Mouse (Mus musculus): Measurements from ENCODE around the gene Ip6k2.

Ip6k2 gene

GRCm38 (mm10) chr9:108815557-108815956 lies 32.0 kb downstream of the Ip6k2 start:
- no peak for DNase-seq (ENCODE audit: extremely low read depth, insufficient read length, low spot score)

- DNase-seq (ENCODE audit: extremely low read depth, insufficient read length, low spot score), result no peak
These were observed 35.9 kb downstream of the Ip6k2 start for GRCm38 (mm10) chr9:108819495-108819894.

- DNase-seq (ENCODE audit: extremely low read depth, insufficient read length, low spot score), result no peak
These were observed 36.5 kb downstream of the Ip6k2 start for GRCm38 (mm10) chr9:108820077-108820476.

- DNase-seq (ENCODE audit: extremely low read depth, insufficient read length, low spot score), result no peak
These were observed 40.6 kb downstream of the Ip6k2 start for GRCm38 (mm10) chr9:108824144-108824685.

GRCm38 (mm10) chr9:108824755-108825413 lies 41.3 kb downstream of the Ip6k2 start:
- DNase-seq (ENCODE audit: extremely low read depth, insufficient read length, low spot score), result no peak

- DNase-seq (ENCODE audit: extremely low read depth, insufficient read length, low spot score), result no peak
These were observed 42.5 kb downstream of the Ip6k2 start, which contains the start of gene Celsr3 for GRCm38 (mm10) chr9:108825820-108826699. TSS of gene Celsr3 (plus strand) at chr9:108826320.

- no peak for DNase-seq (ENCODE audit: extremely low read depth, insufficient read length, low spot score)
These were observed 43.2 kb downstream of the Ip6k2 start for GRCm38 (mm10) chr9:108826700-108827340.

GRCm38 (mm10) chr9:108827454-108827853 lies 43.9 kb downstream of the Ip6k2 start:
- no peak for DNase-seq (ENCODE audit: extremely low read depth, insufficient read length, low spot score)

- DNase-seq (ENCODE audit: extremely low read depth, insufficient read length, low spot score), result no peak
These were observed 44.3 kb downstream of the Ip6k2 start for GRCm38 (mm10) chr9:108827906-108828305.

GRCm38 (mm10) chr9:108831637-108832036 lies 48.0 kb downstream of the Ip6k2 start:
- DNase-seq (ENCODE audit: extremely low read depth, insufficient read length, low spot score), result no peak

GRCm38 (mm10) chr9:108832390-108833108 lies 49.0 kb downstream of the Ip6k2 start:
- no peak for DNase-seq (ENCODE audit: extremely low read depth, insufficient read length, low spot score)

- DNase-seq (ENCODE audit: extremely low read depth, insufficient read length, low spot score), result no peak
These were observed 59.4 kb downstream of the Ip6k2 start for GRCm38 (mm10) chr9:108842989-108843388.

- DNase-seq (ENCODE audit: extremely low read depth, insufficient read length, low spot score), result no peak
These were observed 61.8 kb downstream of the Ip6k2 start for GRCm38 (mm10) chr9:108845390-108845789.

- no peak for DNase-seq (ENCODE audit: extremely low read depth, insufficient read length, low spot score)
These were observed 63.8 kb downstream of the Ip6k2 start for GRCm38 (mm10) chr9:108847374-108847773.

GRCm38 (mm10) chr9:108848419-108848818 lies 64.8 kb downstream of the Ip6k2 start:
- no peak for DNase-seq (ENCODE audit: extremely low read depth, insufficient read length, low spot score)

- DNase-seq (ENCODE audit: extremely low read depth, insufficient read length, low spot score), result no peak
These were observed 69.4 kb downstream of the Ip6k2 start, which contains the start of gene Slc26a6 for GRCm38 (mm10) chr9:108852976-108853375. TSS of gene Slc26a6 (plus strand) at chr9:108853283.

GRCm38 (mm10) chr9:108853635-108854240 lies 70.1 kb downstream of the Ip6k2 start:
- peak; percentile 95 for DNase-seq (ENCODE audit: extremely low read depth, insufficient read length, low spot score)

GRCm38 (mm10) chr9:108854241-108854696 lies 70.7 kb downstream of the Ip6k2 start:
- DNase-seq (ENCODE audit: extremely low read depth, insufficient read length, low spot score), result peak; percentile 95

- no peak for DNase-seq (ENCODE audit: extremely low read depth, insufficient read length, low spot score)
These were observed 71.7 kb downstream of the Ip6k2 start for GRCm38 (mm10) chr9:108855335-108855734.

All from 3134 (cell line).